Mouse (Mus musculus) liver, embryonic 12.5 days (tissue): ENCODE measurements at regions not wholly inside any gene's neighbourhood (a gene's known extent, or its start where the extent isn't known, plus 50 kb on each side); places are given as distances from the start of the nearest gene placed in this dataset.

Experiments
- ATAC-seq: fragments of 200-750 bp; cut with Nextera tagmentation; 2 replicates; pipeline ENCODE4 v1.8.0; 2017; ENCODE audit warnings: moderate number of reproducible peaks, mild to moderate bottlenecking, moderate library complexity
- H3K27ac ChIP-seq: fragments of 300-500 bp; sonication (generic); 2 replicates; pipeline ENCODE4 v1.5.1; 2016; ENCODE audit warnings: mild to moderate bottlenecking
- H3K27me3 ChIP-seq: fragments of 300-500 bp; sonication (generic); replicated peaks from 2 replicates; pipeline ENCODE4 v1.6.1; 2016; ENCODE audit warnings: mild to moderate bottlenecking, moderate library complexity
- H3K36me3 ChIP-seq: fragments of 300-500 bp; sonication (generic); 2 replicates; pipeline ENCODE4 v1.6.1; 2016; ENCODE audit warnings: mild to moderate bottlenecking, moderate library complexity
- H3K4me1 ChIP-seq: fragments of 300-500 bp; sonication (generic); 2 replicates; pipeline ENCODE4 v1.6.1; 2016
- H3K4me2 ChIP-seq: fragments of 300-500 bp; sonication (generic); 2 replicates; pipeline ENCODE4 v1.6.1; 2016; ENCODE audit warnings: mild to moderate bottlenecking, moderate library complexity
- H3K4me3 ChIP-seq: fragments of 300-500 bp; sonication (generic); 2 replicates; pipeline ENCODE4 v1.5.1; 2016; ENCODE audit warnings: mild to moderate bottlenecking, moderate library complexity
- H3K9ac ChIP-seq: fragments of 300-500 bp; sonication (generic); 2 replicates; pipeline ENCODE4 v1.6.1; 2016; ENCODE audit warnings: mild to moderate bottlenecking, moderate library complexity
- H3K9me3 ChIP-seq: fragments of 300-500 bp; sonication (generic); replicated peaks from 2 replicates; pipeline ENCODE4 v1.6.1; 2016; ENCODE audit warnings: mild to moderate bottlenecking, moderate library complexity
- WGBS: fragments of 180-500 bp; shearing (Covaris S2); methylation state at CpG from one replicate; pipeline ENCODE4 v1.1.7; 2016; ENCODE audit not compliant: insufficient replicate concordance; 5-methylcytosine and 5-hydroxymethylcytosine counted together

DNA sequence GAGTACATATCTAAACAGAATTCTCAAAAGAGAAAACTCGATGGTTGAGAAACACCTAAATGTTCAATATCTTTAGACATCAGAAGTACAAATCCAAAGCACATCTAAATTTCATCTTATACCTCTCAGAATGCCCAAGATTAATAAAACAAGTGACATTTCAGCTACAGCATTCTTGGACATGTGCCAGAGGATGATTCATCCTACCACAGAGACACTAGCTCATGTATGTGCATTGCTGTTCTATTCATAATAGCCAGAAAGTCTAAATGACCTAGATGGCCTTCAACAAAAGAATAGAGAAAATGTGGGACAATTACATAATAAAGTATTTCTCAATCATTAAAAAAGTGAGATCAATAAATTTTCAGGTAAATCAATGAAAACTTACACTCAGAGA is 146.6 kb upstream of the Nat3 start:
- ATAC-seq, result no peak
- Histone ChIP-seq H3K4me1 (no peaks in the 10 kb centered on the region), H3K36me3 (no peaks in the 10 kb centered on the region), H3K4me3 (no peak overlapping the region), H3K27ac (no peak overlapping the region), H3K9me3 (peaks cover 3% of the 10 kb centered on the region; the same call in 1 of the 2 replicates), H3K27me3 (no peaks in the 10 kb centered on the region), H3K9ac (no peak overlapping the region), H3K4me2 (no peak overlapping the region)
- WGBS, result 63% methylated on average over 1 of the region's 1 CpGs

GRCm38 (mm10) chr8:67405947-67406346 is 117.7 kb upstream of the Nat3 start:
- Histone ChIP-seq H3K36me3 (no peaks in the 10 kb centered on the region), H3K27me3 (no peaks in the 10 kb centered on the region), H3K4me2 (no peak overlapping the region), H3K9me3 (no peaks in the 10 kb centered on the region), H3K9ac (no peak overlapping the region), H3K27ac (no peak overlapping the region), H3K4me3 (no peak overlapping the region), H3K4me1 (no peaks in the 10 kb centered on the region)
- no peak for ATAC-seq
- 41% methylated on average over 10 of the region's 10 CpGs for WGBS

GRCm38 (mm10) chr8:67414826-67415225 is 108.8 kb upstream of the Nat3 start:
- Histone ChIP-seq H3K9ac (no peak overlapping the region), H3K4me3 (no peak overlapping the region), H3K27ac (no peak overlapping the region), H3K36me3 (no peaks in the 10 kb centered on the region), H3K4me1 (no peaks in the 10 kb centered on the region), H3K4me2 (no peak overlapping the region), H3K27me3 (no peaks in the 10 kb centered on the region), H3K9me3 (no peaks in the 10 kb centered on the region; the same call in 1 of the 2 replicates)
- no peak for ATAC-seq

DNA sequence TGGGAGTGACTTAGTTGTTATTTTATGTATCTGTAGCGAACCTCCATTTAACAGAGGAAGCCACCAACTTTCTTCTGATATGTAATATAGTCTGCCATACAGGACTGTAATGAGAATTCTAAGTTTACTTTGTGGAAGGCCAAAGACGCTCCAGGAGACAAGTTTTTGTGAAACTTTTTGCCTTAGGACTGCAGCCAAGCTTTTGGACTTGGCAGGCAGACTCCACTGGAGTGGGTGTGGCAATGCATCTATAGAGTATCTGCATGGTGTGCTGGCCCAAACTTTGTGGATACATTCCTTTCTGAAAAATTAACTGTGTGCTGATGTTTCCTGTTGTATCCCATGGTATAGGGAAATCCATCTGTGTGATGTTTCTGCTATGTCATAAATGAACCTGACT is 101.1 kb upstream of the Nat3 start:
- Histone ChIP-seq H3K4me1 (no peaks in the 10 kb centered on the region), H3K36me3 (no peaks in the 10 kb centered on the region), H3K4me2 (no peak overlapping the region), H3K4me3 (no peak overlapping the region), H3K9me3 (no peaks in the 10 kb centered on the region), H3K27ac (no peak overlapping the region), H3K9ac (no peak overlapping the region), H3K27me3 (no peaks in the 10 kb centered on the region)
- WGBS, result 65% methylated on average over 2 of the region's 2 CpGs
- ATAC-seq, result no peak
